Mouse (Mus musculus): ENCODE measurements at regions not wholly inside any gene's neighbourhood (a gene's known extent, or its start where the extent isn't known, plus 50 kb on each side); places are given as distances from the start of the nearest gene placed in this dataset.

DNA sequence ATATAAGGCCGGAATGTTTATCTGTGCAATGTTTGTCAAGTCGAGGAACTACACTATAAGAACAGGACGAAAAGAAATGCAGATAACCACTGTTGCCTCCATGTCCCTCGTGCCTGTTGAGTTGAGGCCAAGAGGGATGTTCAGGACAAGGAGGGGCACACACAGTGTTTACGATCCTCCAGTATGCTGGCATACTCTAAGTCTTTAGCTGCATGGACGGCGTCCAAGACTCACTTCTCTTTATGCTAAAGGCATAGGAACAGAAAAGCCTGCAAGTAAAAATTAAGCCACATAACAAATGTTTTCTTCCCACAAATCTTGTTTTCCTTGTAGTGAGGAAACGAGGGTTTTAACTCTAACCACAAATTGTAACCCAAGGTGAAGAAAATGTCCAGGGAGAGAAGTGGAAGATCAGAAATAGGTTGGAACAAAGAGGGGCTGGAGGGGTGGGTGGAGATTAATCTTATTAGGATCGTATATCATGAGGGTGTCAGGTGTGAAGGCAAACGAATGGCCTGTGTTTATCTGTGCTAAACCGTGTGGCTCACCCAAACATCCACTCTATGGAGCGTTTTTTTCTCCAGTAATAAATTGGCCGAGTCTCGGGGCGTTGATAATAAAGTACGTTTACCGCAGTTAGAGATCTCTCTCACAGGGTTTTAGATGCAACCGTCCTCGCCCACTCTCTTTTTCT is 521.8 kb downstream of the Nr2f2 start:
- no peak for DNase-seq (ENCODE audit: low spot score in 2 of 2)

DNA sequence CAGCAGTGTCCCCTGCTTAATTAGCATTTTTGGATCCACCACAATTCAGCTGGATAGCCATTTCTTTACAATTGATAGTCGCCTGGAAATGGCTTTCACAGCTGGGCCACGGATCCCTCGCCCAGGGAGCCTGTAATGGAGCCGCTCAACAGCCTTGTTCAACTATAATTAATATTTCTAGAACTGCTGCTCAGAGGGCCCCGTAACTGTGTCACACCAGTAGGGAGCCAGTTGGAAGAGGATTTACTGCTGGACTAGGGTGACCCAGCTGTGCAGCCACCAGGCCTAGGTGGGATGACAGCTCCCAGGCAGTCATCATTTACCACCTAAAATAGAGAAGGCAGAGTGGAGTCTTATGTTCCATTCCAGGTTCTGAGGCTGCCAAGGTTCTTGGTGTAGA is 529.2 kb downstream of the Nr2f2 start:
- DNase-seq (ENCODE audit: low spot score in 2 of 2): no peak

DNA sequence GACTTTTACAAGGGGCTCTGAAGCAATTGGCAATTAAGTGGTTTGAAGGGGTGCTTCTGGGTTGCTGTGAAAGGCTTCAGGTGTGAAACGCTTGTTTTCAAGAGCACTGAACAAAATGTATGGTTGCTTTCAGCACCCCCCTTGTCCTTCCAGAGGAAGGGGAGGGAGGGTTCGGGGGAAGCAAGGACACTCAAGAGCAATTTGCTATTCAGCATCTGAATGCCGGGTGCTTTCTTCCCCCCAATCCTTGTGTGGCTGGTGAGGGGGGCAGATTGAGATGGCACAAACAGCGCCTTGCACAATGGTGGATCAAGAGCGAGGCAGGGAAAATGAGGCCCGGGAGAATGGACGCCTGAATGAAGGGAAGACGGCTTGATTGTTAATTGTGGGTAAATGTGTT is 539.3 kb downstream of the Nr2f2 start:
- no peak for DNase-seq (ENCODE audit: low spot score in 2 of 2)

DNA sequence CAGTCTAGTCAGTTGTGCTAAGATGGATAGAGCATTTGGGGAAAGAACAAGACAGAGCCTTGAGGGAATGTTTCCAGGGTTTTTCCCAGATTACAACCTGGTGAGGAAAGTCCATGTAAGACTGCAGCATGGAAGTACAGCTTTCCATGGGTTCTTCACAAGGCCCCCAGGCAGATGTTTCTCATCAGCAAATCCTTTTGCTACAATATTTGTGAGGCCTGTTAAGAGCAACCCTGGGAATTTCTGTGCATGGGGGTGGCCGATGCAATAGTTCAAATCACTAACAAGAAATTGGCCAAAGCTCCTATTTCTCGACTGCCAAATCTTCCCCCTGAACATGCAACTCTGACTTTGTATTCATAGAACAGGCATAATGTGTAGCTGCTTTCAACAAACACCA is 546.0 kb downstream of the Nr2f2 start:
- no peak for DNase-seq (ENCODE audit: low spot score in 2 of 2)

DNA sequence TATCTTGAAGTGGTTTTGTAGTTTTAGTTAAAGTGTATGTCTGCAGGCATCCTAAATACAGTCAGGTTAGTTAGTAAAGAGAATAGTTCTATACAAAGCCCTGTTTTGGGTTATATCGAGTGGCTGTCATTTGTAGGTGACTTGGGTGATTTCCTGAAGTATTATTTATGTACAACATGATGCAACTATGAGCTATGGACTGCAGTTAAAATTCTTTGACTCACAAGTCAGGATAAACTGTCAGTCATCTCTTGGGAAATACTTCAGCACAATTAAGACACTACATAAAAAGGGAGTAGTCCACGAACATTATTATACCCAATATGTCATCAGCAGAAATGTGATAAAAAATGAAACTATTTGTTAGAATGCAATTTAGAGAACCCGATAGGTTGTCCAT is 554.2 kb downstream of the Nr2f2 start:
- DNase-seq (ENCODE audit: low spot score in 2 of 2): no peak

DNA sequence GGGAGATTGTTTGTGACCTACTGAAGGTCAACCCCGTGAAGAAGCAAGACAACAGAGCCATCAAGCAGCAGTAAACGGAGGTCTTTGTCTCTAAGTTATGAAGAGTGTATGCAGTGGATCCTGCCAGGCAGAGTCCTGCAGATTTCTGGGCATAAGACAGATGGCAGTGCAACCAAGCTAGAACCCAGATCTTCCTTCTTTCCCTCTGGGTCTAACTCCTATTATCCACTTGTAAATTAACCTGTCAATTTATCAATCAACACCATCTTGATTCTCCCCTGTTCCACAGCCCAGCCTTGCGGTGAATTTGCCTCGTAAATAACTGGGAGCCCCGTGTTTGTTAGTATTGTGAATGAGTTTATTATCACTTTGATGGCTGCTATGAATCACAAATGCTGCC is 555.7 kb downstream of the Nr2f2 start:
- DNase-seq (ENCODE audit: low spot score in 2 of 2): peak in 1 of 2 experiments; percentile 9

DNA sequence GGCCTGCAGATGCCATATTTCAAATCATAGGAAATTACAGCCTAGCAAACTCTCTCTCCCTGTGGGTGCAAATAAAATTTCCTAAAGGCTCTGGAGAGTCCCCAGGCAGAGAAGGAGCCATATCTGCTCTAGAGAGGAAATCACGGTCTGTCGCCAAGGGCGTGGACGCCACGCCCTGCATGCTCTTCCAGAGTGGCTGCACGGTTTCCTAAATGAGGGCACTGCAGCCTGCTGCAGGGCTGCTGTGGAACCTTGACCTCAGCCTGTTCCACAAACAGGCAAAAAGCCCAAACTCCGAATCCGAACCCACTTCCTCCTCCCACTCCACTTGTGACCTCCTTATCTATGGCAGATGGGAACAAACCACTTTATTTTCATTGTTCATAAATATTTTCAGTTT is 559.3 kb downstream of the Nr2f2 start:
- DNase-seq (ENCODE audit: low spot score in 2 of 2): no peak

DNA sequence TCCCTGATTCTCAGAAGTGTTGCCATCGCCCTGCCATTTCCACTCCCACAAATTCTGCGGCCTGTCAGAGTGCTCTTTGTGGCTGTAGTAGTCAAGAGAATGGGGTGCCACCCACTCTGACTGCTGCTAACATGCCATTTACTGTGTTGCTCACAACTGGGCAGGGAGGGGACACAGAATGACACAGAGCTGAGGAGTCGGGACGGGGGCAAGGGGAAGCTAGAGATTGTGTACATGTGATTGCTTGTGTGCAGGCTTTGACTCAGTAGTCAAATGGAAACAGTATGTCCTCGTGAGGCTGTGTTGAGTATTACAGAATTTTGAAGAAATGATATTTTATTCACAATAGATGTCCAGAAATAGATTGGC is 595.6 kb downstream of the Nr2f2 start:
- DNase-seq (ENCODE audit: low spot score in 2 of 2): no peak

DNA sequence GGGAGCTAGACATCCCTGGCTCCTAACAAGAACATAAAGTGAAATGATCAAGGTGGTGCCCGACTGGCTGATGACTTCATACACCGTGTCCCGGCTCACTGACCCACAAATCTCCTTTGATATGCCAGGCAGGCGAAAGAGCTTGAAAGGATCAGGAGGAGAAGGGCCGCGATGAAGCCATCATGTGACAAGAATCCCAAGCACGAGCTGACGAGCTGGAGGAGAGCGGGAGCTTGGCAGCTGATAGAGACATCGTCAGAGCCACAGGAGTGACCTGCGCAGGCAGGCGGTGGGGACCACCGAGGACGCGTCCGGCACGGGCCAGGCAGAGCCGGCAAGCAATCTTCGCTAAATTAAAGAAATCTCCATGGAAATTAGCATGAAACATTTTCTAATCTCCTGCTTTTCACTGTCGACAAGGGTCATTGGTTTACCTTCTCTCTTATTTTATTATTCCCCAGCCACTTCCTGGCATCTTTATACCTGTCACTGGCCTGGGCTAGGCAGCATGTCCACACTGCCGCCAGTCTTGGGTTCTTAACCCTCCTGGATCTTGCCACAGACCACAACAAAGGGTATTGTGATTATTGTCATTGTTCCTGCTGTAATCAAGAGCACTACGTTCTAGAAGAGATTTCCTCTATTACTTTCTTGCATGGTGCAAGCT is 596.1 kb downstream of the Nr2f2 start:
- no peak for DNase-seq (ENCODE audit: low spot score in 2 of 2)

DNA sequence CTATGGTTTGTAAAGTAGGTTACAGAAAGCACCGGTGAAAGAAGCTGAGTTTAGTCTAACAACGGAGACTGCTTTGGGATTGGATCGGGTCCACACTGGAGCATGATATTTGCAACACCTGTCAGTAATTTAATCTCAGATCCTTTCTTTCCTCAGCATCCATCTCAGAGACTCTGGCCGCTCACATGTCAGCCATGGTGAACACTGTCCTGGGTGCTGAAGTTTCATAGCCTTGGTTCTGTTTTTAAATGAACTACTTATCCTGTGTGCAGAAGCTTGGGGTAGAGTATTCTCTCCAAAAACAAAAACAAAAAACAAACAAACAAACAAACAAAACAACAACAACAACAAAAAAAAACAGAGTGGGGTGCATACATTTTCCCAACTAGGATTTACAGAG is 600.1 kb downstream of the Nr2f2 start:
- DNase-seq (ENCODE audit: low spot score in 2 of 2): no peak

DNA sequence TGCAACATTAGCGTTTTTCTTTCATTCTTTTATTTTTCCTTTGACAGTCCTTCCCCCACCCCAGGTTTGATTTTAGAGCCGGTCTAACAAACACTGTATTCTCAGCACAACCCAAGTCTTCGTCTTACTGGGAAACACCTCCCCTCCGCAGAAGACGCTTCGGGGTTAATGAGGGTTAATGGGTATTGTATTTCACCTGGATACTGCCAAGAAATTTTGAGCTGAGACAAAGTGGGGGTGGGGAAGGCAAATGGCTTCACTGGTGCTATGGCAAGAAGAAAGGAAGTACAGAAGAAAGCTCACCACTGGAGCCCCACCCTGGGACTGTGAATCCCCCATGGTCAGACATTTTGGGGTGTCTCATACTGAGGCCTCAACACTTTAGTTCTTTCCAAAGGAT is 626.0 kb downstream of the Nr2f2 start:
- no peak for DNase-seq (ENCODE audit: low spot score in 2 of 2)

DNA sequence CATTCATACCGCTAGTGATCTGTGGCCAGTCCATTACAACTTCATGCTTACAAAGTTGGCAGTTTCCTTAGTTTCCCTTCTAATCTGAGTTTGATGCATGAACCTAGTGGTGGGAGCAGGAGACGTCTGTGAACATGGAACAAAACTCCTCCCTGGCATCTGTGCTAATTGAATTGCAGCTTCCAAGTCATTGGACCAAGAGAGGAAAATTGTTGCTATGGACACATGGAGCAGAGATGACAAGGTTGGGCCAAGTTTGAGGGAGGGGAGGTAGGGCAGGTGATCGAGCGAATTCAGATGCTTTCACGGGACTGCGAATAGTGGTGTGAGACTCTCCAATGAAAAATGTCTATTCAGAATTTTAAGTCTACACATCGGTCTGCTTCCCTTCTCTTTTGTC is 627.5 kb downstream of the Nr2f2 start:
- no peak for DNase-seq (ENCODE audit: low spot score in 2 of 2)

DNA sequence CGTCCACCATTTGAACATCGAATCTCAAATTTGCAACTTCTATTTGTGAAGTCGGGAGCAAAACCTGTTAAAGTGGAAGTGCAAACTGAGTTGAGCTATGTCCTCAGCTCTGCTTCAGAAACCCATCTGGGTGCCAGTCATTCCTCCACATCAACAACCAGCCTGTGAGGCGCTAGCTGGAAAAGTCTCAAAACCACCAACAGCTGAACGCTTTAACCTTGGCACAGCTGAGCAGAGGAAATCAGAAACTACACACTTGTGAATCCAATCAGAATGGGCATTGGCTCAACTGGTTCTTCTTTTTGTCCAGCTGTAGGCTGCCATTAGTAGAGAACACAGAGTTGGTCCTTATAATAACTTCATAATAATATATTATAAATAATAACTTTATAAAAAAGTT is 651.5 kb downstream of the Nr2f2 start:
- no peak for DNase-seq (ENCODE audit: low spot score in 2 of 2)

DNA sequence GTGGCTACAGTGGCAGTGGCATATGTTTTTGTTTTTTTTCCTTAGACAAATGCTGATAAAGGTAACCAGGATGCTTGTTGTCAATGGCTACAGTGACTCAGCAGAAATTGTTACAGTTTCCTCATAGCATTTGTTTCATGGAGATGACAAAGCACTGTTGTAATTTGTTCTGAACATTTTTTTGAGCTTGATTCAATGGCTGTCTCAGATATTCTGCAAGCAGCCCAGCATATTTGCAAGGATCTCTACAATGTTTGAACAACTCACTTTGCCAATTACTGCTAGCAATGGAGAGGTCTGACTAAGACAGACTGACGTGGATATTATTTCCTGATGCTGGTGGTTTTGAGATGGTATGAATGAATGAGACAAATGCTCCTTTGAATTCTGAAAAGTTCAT is 696.3 kb downstream of the Nr2f2 start:
- no peak for DNase-seq (ENCODE audit: low spot score in 2 of 2)

DNA sequence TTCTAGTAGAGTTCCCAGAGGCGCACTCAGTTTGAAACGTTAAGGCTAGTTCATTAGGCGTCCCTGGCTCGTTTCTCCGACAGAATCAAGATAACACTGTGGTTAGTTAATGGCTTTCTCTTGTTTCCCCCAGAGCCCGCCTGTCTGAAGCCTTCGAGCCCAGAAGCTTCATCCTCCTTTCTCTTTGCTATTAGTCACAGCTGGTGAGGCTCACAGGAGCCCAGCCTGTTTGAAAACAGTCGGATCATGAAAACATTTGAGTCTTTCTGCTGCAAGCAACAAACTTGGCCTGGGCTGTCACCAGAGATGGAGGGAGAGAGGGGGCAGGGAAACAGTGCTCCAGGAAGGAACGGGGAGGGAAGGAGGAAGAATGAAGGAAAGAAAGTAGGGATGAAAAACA is 711.0 kb downstream of the Nr2f2 start:
- DNase-seq (ENCODE audit: low spot score in 2 of 2): no peak

DNA sequence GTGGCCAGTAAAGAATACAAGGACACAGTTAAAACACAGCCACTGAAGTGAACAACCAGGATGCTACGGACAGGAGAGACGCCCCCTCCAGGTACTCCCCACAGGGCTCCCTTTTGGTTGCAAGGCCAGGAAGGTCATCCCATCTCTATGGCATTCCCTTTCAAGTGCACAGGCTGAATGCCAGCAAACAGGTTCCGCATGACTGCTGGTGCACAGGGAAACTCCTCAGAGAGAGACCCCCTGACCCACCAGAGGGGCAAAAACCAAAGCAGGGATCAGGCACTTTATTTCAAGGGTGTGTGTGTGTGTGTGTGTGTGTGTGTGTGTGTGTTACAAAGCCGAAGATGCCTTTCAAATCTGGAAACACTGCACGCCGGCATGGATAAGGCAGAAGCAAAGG is 721.1 kb downstream of the Nr2f2 start:
- DNase-seq (ENCODE audit: low spot score in 2 of 2): no peak

DNA sequence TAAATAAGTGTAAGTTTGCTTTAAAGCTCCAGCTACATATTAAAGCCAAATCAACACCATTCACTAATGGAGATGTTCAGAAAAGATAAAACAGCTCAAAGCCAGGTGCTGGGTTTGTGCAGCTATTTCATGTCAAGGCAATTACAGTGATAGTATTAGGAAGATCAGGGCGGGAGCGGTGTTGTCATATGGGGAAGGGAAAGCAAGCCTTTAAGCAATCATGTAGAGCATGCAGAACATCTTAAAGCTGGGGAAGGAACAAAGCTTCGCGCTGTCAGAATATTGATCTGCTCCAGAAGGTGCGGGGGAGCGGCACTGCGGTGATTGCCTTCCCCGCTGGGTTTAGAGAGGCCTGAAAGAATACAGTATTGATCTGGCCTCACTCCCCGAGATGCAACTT is 724.9 kb downstream of the Nr2f2 start:
- DNase-seq (ENCODE audit: low spot score in 2 of 2): no peak

DNA sequence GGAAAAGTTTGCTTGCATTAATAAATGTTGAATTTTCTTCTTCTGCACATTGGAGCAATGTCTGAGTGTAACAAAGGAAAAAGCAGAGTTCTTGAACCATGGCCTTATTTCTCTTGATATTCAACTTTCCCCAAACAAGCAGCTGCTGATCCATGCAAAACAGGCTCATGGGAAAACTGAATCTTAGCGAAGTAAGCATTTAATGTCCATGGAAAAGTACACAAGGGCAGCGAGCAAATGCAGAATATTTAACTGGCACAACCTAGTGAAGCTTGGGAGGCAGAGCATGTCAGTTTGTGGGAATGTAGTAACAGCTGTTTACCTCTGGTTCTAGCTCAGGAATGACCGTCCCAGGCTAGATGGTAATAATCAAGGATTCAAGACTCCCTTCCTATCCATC is 766.7 kb downstream of the Nr2f2 start:
- no peak for DNase-seq (ENCODE audit: low spot score in 2 of 2)

DNA sequence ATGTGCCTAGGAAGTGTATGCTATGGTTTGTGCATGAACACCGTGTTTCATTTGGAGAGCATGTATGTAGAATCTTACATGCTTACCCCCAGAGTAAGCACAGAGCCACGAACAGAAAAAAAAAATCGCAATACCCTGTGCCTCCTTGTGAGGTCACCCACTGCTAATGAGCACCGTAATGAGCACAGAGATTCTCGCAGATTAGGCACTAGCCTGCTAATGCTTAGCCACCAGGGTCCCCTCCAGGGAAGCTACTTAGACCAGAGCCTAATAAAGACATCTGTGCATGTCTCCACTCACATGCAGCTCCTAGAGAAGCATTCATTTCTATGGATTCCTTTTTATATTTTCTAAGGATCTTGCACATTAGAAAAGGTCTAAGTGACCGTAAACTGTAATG is 780.8 kb downstream of the Nr2f2 start:
- DNase-seq (ENCODE audit: low spot score in 2 of 2): no peak

DNA sequence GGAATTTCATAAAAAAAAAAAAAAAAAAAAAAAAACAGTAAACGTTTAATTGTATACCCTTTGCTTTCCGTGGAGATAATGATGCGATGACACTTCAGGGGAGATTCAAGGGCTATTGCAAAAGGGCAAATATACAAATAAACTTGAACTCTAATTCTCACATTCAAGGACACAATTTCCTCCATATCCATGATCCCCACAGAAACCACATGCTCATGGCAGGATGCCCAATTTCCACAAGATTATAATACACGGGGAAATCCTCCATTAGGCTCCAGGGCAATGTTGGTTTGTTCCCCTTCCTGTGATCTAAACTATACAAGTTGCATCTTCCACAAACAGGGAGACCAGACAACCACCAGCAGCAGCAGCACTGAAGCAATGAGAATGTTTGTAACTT is 781.4 kb downstream of the Nr2f2 start:
- no peak for DNase-seq (ENCODE audit: low spot score in 2 of 2)

DNA sequence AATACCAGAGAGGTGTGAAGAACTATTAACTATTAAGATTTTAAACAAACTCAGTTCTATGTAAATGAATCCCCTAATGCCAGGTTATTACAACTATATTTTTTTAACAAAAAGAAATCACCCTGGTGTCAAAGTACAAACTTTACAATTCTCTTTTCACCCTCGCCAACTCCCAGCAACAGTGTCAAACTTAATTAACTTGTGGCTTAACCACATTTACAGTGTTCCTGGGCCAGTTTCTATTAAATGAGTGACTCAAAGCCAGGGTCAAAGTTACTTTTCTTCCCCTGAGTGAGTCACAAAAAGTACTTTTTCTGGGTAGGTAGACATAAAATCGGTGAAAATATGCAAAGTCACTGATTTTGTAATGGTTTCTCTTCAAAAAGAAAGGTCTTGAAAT is 782.0 kb downstream of the Nr2f2 start:
- no peak for DNase-seq (ENCODE audit: low spot score in 2 of 2)

DNA sequence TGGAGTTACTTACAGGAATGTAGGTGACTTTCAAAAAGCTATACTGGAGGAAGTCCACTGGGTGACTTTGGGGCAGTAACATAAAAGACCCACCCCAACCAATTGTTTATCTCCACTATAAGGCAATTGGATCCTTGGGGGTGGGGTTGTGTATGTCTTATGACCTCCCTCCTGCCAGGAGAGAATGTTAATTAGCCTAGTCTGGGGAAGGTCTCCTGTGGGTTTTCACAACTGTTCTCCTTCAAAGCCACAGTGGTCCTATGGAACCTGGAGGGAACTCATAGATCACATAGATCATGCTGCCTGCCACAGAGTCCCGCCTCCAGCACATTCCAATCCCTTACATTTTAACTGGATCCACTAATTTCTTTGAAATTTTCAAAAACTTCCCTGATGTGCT is 782.6 kb downstream of the Nr2f2 start:
- DNase-seq (ENCODE audit: low spot score in 2 of 2): no peak

DNA sequence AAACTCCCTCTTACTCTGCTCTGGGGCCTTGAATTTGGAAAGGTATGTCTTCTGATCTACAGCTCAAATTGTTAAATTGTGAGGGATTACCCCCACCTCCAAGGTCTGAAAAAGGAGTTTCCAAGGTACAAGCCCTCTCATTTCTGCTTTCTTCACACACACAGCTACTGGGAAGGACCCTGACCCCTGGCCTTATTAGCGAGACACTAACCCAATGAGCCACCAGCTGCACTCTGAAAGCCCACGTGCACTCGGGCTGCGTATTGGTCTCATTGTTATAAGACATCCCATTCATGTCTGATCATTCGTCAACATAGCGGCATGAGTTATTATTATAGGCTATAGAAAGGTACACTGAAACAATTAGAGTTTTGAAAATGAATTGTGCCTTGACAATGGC is 784.9 kb downstream of the Nr2f2 start:
- DNase-seq (ENCODE audit: low spot score in 2 of 2): no peak

Measured in frontal cortex, postnatal 10 days (tissue).